Mouse (Mus musculus) kidney, adult 2 months (tissue): ENCODE data around the gene Tmem87b. TPM values are rescaled to one million over a fixed set of nuclear protein-coding genes. Genes with fewer than 3 reads are reported as not detected.
A peak's percentile ranks its signal among the peaks of the same experiment; 100 is the strongest.

ENCODE experiments used
- DNase-seq: peaks from one replicate; pipeline ENCODE4 v3.0.0; 2021
- H3K27ac ChIP-seq: fragments of 200-500 bp; 2 replicates; pipeline ENCODE4 v1.5.1; 2012; ENCODE audit warnings: low read depth, low read length, control low read depth, inconsistent platforms; ENCODE audit not compliant: insufficient read depth
- H3K27me3 ChIP-seq: fragments of 200-500 bp; replicated peaks from 2 replicates; pipeline ENCODE4 v1.6.1; 2012; ENCODE audit warnings: mild to moderate bottlenecking, moderate library complexity, low read length, inconsistent platforms; ENCODE audit not compliant: control insufficient read depth, insufficient read depth
- H3K36me3 ChIP-seq: fragments of 200-500 bp; 2 replicates; pipeline ENCODE4 v1.6.1; 2012; ENCODE audit warnings: mild to moderate bottlenecking, moderate library complexity, low read length, inconsistent platforms; ENCODE audit not compliant: control insufficient read depth, insufficient read depth
- H3K4me1 ChIP-seq: fragments of 200-500 bp; 2 replicates; pipeline ENCODE4 v1.6.1; 2011; ENCODE audit warnings: low read length; ENCODE audit not compliant: control insufficient read depth, insufficient read depth
- H3K4me3 ChIP-seq: fragments of 200-500 bp; 2 replicates; pipeline ENCODE4 v1.5.1; 2011; ENCODE audit warnings: mild to moderate bottlenecking, low read depth, low read length, control low read depth; ENCODE audit not compliant: insufficient read depth
- CTCF ChIP-seq: fragments of 200-500 bp; conservative IDR thresholded peaks from 2 replicates; pipeline ENCODE4 v1.5.1; 2011; ENCODE audit warnings: low read depth, mild to moderate bottlenecking, control low read depth, low read length, moderate library complexity, mixed read lengths; ENCODE audit not compliant: insufficient read depth, insufficient read length
- POLR2A ChIP-seq: fragments of 200-500 bp; IDR thresholded peaks from one replicate; pipeline ENCODE4 v1.6.1; 2011; ENCODE audit warnings: low read depth, low read length, control low read depth
- WGBS: fragments of 180-500 bp; shearing (Covaris S2); methylation state at CpG from one replicate; pipeline ENCODE4 v1.1.7; 2018; 5-methylcytosine and 5-hydroxymethylcytosine counted together
- polyA plus RNA-seq: library from polyadenylated mRNA; depleted of rRNA; stranded (reverse); fragments of >200 nt; gene quantifications from 2 replicates; pipeline ENCODE4 v1.2.3, GENCODE M21; 2012

Gene Tmem87b
- polyA plus RNA-seq, 1 experiment = 14.1 TPM

GRCm38 (mm10) chr2:128783660-128784345 lies 34.1 kb upstream of the Tmem87b start:
- Histone ChIP-seq H3K36me3 (peaks cover 3% of the 10 kb centered on the region), H3K27me3 (no peaks in the 10 kb centered on the region), H3K27ac (no peak overlapping the region), H3K4me1 (peaks cover 7% of the 10 kb centered on the region; the same call in 1 of the 2 replicates), H3K4me3 (no peak overlapping the region)
- 62% methylated on average over 10 of the region's 10 CpGs for WGBS
- DNase-seq = peak; percentile 58
- no peak for TF ChIP-seq POLR2A
- no peak for TF ChIP-seq CTCF

DNA sequence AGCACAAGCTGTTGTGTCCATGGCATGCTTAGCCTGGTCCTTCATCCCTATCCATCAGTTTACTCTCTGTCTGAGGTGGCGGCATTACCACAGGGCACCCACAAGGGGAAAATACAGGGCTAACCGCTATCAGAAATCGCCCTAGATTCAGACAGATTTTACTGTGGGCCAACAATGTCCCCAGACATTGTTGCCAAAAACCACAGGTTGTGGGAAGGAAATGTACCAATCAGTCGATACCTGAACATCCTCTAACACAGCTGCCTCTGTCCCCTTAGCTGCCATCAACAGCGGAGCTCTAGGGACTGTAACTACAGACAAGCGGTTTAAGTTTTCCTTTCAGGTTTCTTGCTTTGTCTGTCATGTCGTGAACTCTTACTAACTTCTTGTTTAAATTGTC lies 33.1 kb upstream of the Tmem87b start:
- no peak overlapping the region for H3K4me3 ChIP-seq
- no peak for DNase-seq
- H3K27ac ChIP-seq = no peak overlapping the region
- TF ChIP-seq CTCF = no peak
- no peak for TF ChIP-seq POLR2A
- H3K4me1 ChIP-seq = peaks cover 7% of the 10 kb centered on the region; the same call in 1 of the 2 replicates
- H3K36me3 ChIP-seq = peaks cover 3% of the 10 kb centered on the region
- WGBS = 94% methylated on average over 7 of the region's 7 CpGs
- H3K27me3 ChIP-seq = no peaks in the 10 kb centered on the region

DNA sequence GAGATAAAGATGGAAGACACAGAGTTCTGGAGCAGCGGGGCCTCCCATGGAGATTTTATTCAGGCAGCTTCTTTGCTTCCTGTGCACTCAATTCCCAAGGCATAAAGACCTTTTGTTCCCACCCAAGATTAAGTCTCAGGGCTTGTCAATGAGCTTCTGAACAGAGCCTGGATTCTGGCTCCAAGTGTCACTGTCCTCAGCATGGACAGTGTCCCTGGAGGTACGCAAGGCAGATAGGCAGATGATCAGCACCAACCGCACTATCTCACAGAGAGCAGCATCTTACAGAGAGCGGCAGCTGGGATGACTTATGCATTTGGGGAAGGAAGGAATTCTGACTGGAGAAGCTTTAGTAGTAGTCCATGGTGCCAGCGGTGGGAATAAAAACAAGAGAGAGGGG lies 31.6 kb upstream of the Tmem87b start:
- no peak overlapping the region for H3K4me3 ChIP-seq
- TF ChIP-seq POLR2A (no peak), CTCF (no peak)
- 82% methylated on average over 5 of the region's 5 CpGs for WGBS
- no peak for DNase-seq
- H3K36me3 ChIP-seq = peaks cover 3% of the 10 kb centered on the region
- H3K27ac ChIP-seq = no peak overlapping the region
- H3K4me1 ChIP-seq = peaks cover 7% of the 10 kb centered on the region; the same call in 1 of the 2 replicates
- H3K27me3 ChIP-seq = no peaks in the 10 kb centered on the region

DNA sequence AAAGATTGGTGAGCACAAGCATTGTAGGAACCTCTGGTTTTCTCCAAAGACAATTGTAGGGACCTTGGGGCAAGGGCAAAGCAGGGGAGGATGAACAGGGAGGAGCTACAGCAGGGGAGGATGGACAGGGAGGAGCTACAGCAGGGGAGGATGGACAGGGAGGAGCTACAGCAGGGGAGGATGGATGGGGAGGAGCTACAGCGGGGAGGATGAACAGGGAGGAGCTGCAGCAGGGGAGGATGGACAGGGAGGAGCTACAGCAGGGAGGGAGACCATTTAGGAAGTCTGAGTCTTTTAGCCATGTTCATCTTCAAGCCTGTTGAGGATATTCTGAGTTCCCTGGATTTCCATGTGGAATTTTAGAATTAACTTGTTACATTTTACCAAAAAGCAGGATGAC lies 31.1 kb upstream of the Tmem87b start:
- TF ChIP-seq POLR2A (no peak), CTCF (no peak)
- peaks cover 7% of the 10 kb centered on the region; the same call in 1 of the 2 replicates for H3K4me1 ChIP-seq
- H3K36me3 ChIP-seq = peaks cover 3% of the 10 kb centered on the region
- H3K27me3 ChIP-seq = no peaks in the 10 kb centered on the region
- H3K27ac ChIP-seq = no peak overlapping the region
- WGBS = 44% methylated on average over 1 of the region's 1 CpGs
- H3K4me3 ChIP-seq = no peak overlapping the region
- DNase-seq = peak; percentile 21

GRCm38 (mm10) chr2:128787805-128788204 lies 30.1 kb upstream of the Tmem87b start:
- H3K4me3 ChIP-seq = no peak overlapping the region
- 88% methylated on average over 3 of the region's 3 CpGs for WGBS
- no peaks in the 10 kb centered on the region for H3K27me3 ChIP-seq
- H3K36me3 ChIP-seq = peaks cover 3% of the 10 kb centered on the region
- peaks cover 4% of the 10 kb centered on the region; the same call in 1 of the 2 replicates for H3K4me1 ChIP-seq
- no peak overlapping the region for H3K27ac ChIP-seq
- DNase-seq = no peak
- TF ChIP-seq POLR2A (no peak), CTCF (no peak)

DNA sequence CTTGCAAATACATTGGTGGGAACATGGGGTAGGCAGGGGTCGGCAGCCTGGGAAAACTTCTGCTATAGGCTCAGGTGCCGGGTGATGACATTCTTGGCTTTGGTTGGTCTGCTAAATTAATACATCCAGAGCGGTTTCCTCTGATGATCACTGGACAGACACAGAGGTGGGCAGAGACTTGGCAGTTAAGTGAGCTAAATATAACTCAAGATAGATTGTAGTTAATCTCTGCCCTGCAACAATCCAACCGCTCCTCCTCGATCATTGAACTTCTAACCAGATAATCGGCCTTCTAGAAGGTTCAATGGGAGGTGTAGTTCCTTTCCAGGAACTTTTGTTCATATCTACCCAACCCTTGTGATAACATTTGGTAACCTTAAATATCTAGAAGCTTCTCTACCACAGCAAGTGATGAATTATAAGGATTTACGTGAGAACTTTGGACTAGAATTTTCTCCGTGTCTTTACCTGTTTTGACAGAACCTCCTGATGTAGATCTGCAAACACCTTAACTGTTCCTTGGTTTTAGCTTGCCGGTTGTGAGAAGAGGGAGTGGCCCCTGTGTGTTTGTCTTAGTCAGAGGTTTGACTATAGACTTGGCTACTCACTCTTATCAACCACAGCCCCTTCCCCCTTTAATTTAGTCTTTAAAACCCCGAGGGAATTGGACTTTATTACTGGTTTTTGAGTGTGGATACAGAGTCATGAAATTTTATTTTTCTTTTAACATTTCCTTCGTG lies 26.9 kb upstream of the Tmem87b start:
- H3K36me3 ChIP-seq = peaks cover 2% of the 10 kb centered on the region

DNA sequence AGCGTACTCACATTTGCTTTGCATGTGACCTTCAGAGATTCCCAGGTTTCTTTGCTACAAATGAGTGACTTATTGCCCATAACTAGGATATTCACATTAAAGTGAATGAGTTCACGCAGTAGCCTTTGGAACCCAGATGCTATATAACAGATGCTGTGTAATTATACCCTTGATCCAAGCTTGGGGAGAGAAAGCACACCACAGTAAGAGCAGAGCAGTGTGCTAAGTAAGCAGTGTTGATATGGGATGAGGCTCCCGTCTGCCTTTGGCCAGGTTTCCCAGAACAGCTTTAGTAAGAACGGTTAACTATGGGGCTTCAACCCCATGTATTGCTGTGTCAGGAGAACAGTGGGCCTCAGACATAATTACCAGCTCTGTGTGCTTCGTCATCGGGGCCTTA lies 24.0 kb upstream of the Tmem87b start:
- TF ChIP-seq POLR2A (no peak), CTCF (no peak)
- 75% methylated on average over 6 of the region's 6 CpGs for WGBS

More for the DNA sequence above, 26.9 kb upstream of the Tmem87b start:
- no peak for DNase-seq
- TF ChIP-seq CTCF (no peak), POLR2A (no peak)
- no peak overlapping the region for H3K27ac ChIP-seq
- no peak overlapping the region for H3K4me3 ChIP-seq
- no peaks in the 10 kb centered on the region for H3K27me3 ChIP-seq
- no peaks in the 10 kb centered on the region for H3K4me1 ChIP-seq
- WGBS = 85% methylated on average over 11 of the region's 11 CpGs

More for the DNA sequence above, 24.0 kb upstream of the Tmem87b start:
- H3K4me3 ChIP-seq = no peak overlapping the region
- no peaks in the 10 kb centered on the region for H3K27me3 ChIP-seq
- no peaks in the 10 kb centered on the region for H3K4me1 ChIP-seq
- peaks cover 4% of the 10 kb centered on the region for H3K36me3 ChIP-seq
- H3K27ac ChIP-seq = no peak overlapping the region
- DNase-seq = no peak
